Mouse (Mus musculus) C2C12 (cell line): ENCODE data around the gene Marveld1.

Source experiments
- CEBPB ChIP-seq: IDR thresholded peaks from one replicate; pipeline ENCODE4 v1.6.1; 2011; ENCODE audit warnings: low read depth, mild to moderate bottlenecking, control low read depth, moderate library complexity
- CTCF ChIP-seq: IDR thresholded peaks from one replicate; pipeline ENCODE4 v1.5.1; 2011; ENCODE audit not compliant: control insufficient read depth, insufficient read depth, insufficient read length
- MAX ChIP-seq: IDR thresholded peaks from one replicate; pipeline ENCODE4 v1.6.1; 2011; ENCODE audit warnings: mild to moderate bottlenecking, control low read depth
- MYOD1 ChIP-seq: IDR thresholded peaks from one replicate; pipeline ENCODE4 v1.6.1; 2011; ENCODE audit warnings: low read depth; ENCODE audit not compliant: control insufficient read depth, insufficient read length
- MYOG ChIP-seq: IDR thresholded peaks from one replicate; pipeline ENCODE4 v1.6.1; 2011; ENCODE audit not compliant: control insufficient read depth, insufficient read length; ENCODE audit errors: extremely low read depth
- USF1 ChIP-seq: IDR thresholded peaks from one replicate; pipeline ENCODE4 v1.6.1; 2011; ENCODE audit warnings: low read depth, mild to moderate bottlenecking, control low read depth, moderate library complexity

DNA sequence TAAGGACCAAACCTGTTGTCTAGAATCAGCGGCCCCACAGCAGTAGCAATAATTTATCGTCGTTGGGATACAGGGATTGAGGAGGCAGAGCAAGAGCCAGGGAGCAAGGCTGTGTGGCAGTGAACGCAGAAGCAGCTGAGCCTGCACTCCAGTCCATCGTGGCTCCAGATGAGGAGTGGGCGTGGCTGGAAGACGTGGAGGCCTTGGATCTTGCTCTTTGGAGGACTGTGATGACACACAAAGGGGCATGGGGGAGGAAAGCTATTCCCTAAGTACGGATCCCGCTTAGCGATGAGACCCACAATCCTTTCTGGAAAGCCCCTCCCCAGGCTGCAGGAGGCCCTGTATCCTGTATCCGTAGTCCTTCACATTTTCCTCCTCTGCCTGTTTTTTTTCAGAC, 50.8 kb downstream of the Marveld1 start:
- TF ChIP-seq CTCF (no peak), MYOD1 (no peak), MYOG (no peak), USF1 (no peak), CEBPB (no peak), MAX (no peak)
